Mouse (Mus musculus) heart, embryonic 16.5 days (tissue): ENCODE measurements around the gene Gtf3c3. TPM values are rescaled to one million over a fixed set of nuclear protein-coding genes. Genes with fewer than 3 reads are reported as not detected.

Experiments
- polyA plus RNA-seq: library from polyadenylated mRNA; unstranded; fragments of >200 nt; fragmentation: Nextera tagmentation; extraction: Ambion mirVana; gene quantifications from 2 replicates; pipeline ENCODE4 v1.2.1, GENCODE M21; 2015

Gene Gtf3c3
- polyA plus RNA-seq, 1 experiment from 2014 or later = 14.8 TPM

Other genes starting within 250 kb of the Gtf3c3 start
- 4.4 and 6.1 TPM in 2 replicates for gene Hecw2, start 243.8 kb downstream of the Gtf3c3 start, polyA plus RNA-seq
- 0.34 and 0.43 TPM in 2 replicates for gene Ccdc150, start 188.3 kb downstream of the Gtf3c3 start, polyA plus RNA-seq
- 2.7 TPM in 2 replicates for gene Pgap1, start 118.7 kb upstream of the Gtf3c3 start, polyA plus RNA-seq